Mouse (Mus musculus): ENCODE measurements around the gene Bysl.

Gene Bysl

DNA sequence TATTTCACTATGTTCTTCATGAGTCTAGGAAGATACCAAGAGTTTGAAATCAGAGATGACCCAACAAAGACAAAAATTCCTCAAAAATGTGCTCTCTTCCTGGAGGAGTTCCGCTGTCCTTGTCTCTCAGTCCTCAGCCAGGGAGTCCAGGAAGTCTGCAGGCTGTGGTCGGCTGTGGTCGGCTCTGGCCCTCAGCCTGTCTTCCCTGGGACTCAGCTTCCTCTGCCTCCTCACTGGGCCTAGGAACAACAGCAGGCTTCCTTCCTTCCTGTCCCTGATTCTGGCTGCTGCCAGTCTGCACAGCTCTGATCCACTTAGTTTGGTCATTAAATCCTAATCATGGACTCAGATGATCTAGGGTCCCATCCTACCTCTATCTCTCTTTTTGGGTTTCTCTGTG is 44.0 kb downstream of the Bysl start:
- in situ Hi-C loops (cut with MboI; ENCODE audit: low pct_unique_long_range_greater_than_20kb in 1 of 2, low sequenced_read_pairs in 2 of 2, unreplicated experiment in 1 of 2): loop anchor here in 1 of 2 experiments (5.0 kb wide), 1 partner anchor 55 kb away; no protein-coding TSS in a partner anchor

DNA sequence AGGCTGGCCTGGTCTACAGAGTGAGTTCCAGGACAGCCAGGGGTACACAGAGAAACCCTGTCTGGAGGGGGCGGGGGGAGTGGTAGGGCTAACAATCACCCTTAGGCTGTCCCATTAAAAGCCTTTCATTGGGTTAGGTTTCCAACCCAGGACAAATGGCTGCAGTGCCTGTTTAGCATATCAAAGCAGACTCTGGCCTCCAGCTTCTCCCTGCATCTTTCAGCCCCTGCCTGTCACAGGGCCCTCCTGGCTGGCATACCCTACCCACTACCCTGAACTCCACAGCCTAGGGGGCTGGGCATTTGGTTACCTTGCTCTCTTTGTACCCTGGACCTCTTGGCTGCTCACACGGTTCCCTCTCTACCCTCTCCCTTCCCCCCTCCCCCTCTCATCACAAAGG is 45.2 kb downstream of the Bysl start:
- in situ Hi-C loops (cut with MboI; ENCODE audit: low pct_unique_long_range_greater_than_20kb in 1 of 2, low sequenced_read_pairs in 2 of 2, unreplicated experiment in 1 of 2): loop anchor here in 1 of 2 experiments (5.0 kb wide), 1 partner anchor 54 kb away; no protein-coding TSS in a partner anchor

DNA sequence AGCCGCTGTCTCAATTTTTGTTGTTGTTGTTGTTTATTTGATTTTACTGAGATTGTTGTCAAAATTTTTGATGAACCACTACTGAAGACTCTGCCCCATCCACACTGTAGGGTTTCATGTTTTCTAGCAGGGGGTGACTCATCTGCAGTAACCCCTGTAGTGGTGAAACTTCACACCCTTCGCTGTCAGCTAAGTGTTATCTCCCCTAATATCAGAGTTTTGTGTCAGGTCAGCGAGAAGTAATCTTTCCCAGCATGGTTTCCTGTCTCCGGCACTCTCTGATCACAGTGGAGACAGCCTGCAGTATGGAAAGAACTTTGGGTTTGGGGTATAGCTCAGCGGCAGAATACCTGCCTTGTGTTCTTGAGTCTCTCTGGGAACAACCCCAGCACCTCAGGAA is 46.7 kb downstream of the Bysl start:
- in situ Hi-C loops (cut with MboI; ENCODE audit: low pct_unique_long_range_greater_than_20kb in 1 of 2, low sequenced_read_pairs in 2 of 2, unreplicated experiment in 1 of 2): loop anchor here in 1 of 2 experiments (5.0 kb wide), 1 partner anchor 52 kb away; no protein-coding TSS in a partner anchor

DNA sequence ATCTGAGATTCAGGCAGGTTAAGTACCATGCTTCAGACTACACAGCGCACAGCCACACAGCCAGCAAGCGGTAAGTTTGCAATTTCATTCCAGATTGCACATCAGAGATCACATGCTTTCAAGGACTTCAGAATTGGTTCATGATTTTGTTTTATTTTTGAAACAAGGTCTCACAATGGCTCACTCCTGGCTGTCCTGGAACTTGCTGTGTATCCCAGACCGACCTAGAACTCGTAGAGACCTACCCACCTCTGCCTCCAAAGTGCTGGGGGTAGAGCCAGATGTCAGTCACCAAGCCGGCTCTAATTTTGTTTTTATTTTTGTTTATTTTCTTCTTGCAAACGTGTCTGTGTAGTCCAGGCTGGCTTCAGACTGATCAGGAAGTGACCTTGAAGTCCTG is 48.4 kb downstream of the Bysl start:
- in situ Hi-C loops (cut with MboI; ENCODE audit: low pct_unique_long_range_greater_than_20kb in 1 of 2, low sequenced_read_pairs in 2 of 2, unreplicated experiment in 1 of 2): no loop called here

- in situ Hi-C loops (cut with MboI; ENCODE audit: low pct_unique_long_range_greater_than_20kb in 1 of 2, low sequenced_read_pairs in 2 of 2, unreplicated experiment in 1 of 2): no loop called here
Observed at GRCm38 (mm10) chr17:47559726-47560125, 51.6 kb downstream of the Bysl start.

DNA sequence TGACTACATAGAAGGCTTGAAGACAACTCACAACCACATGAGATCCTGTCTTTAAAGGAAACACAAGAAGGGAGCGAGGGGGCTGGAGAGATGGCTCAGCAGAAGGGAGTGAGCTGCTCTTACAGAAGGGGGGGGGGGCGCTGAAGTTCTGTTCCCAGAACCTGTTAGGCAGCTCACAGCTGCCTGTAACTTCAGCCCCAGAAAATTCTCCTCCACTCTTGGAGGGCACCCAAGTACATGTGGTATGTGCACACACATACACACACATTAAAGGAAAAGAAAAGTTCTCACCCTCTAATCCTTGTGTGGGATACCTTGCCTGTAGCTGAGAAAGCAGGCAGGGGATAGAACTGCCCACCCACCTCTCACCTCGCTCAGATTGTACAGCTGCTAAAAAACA is 54.1 kb downstream of the Bysl start:
- in situ Hi-C loops (cut with MboI; ENCODE audit: low pct_unique_long_range_greater_than_20kb in 1 of 2, low sequenced_read_pairs in 2 of 2, unreplicated experiment in 1 of 2): no loop called here

DNA sequence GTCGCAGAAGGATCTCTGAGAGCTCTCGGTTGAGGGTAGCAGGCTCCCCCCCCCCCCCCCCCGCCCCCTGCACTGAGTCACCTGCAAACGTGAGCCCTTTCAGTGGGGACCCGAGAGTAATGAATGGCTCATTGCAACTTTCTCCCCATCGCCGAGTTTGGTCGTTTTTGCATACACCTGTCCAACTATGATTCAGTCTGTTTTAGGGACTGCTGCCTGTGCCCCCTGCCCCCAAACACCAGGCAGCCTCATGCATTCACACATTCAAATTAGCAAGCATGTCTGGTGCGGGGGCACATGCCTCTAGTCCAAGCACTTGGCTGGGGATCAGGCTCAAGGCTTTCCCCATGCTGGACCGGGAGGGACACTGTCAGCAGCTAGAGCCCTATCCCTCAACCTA is 56.7 kb downstream of the Bysl start:
- in situ Hi-C loops (cut with MboI; ENCODE audit: low pct_unique_long_range_greater_than_20kb in 1 of 2, low sequenced_read_pairs in 2 of 2, unreplicated experiment in 1 of 2): no loop called here

DNA sequence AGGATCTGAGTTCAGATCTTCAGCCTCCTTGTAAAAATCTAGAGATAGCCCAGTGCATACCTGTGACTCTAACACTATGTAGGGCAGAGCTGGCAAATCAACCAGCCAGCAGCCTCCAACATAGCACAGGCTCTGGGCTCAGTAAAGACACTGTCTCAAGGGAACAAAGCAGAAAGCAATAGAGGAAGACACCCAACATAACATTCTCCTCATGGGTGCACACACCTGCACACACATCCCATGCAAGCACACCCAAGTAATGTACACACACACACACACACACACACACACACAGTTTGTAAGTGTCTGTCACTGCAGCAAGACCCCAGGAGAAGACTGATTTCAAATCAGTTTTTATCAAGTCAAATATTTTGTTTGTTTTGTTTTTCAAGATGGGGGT is 58.3 kb downstream of the Bysl start:
- in situ Hi-C loops (cut with MboI; ENCODE audit: low pct_unique_long_range_greater_than_20kb in 1 of 2, low sequenced_read_pairs in 2 of 2, unreplicated experiment in 1 of 2): no loop called here

GRCm38 (mm10) chr17:47551049-47551448 is 60.2 kb downstream of the Bysl start:
- in situ Hi-C loops (cut with MboI; ENCODE audit: low pct_unique_long_range_greater_than_20kb in 1 of 2, low sequenced_read_pairs in 2 of 2, unreplicated experiment in 1 of 2): no loop called here

All from mouse embryonic stem cell (cell line).